Mouse (Mus musculus): Measurements from ENCODE around the gene Tmem100. TPM values are rescaled to one million over a fixed set of nuclear protein-coding genes. Genes with fewer than 3 reads are reported as not detected.
A peak's percentile ranks its signal among the peaks of the same experiment; 100 is the strongest.

The Tmem100 gene
- polyA plus RNA-seq (2014; fragmentation: Nextera tagmentation; extraction: Ambion mirVana) = 5.9 and 8.7 TPM in 2 replicates

GRCm38 (mm10) chr11:90029841-90030398 lies at the start of gene Tmem100:
TSS of gene Tmem100 (plus strand) at chr11:90030348.
- peak within 1 kb of the TSS; percentile 28 for H3K4me3 ChIP-seq (replicated peaks; ENCODE audit: low read depth, low read length)
- H3K27ac ChIP-seq (replicated peaks; ENCODE audit: low read depth, low read length) = no peak within 1 kb of the TSS
- no peaks in the 10 kb centered on the region for H3K9me3 ChIP-seq (ENCODE audit: control insufficient read depth, low read length)
- H3K4me2 ChIP-seq (ENCODE audit: low read length) = peak within 1 kb of the TSS; percentile 55
- H3K36me3 ChIP-seq (ENCODE audit: control insufficient read depth, insufficient read depth, low read length) = no peaks in the 10 kb centered on the region
- H3K9ac ChIP-seq (replicated peaks; ENCODE audit: low read length) = peak within 1 kb of the TSS; percentile 14; the same call in 1 of the 2 replicates
- 0 out of 2 replicates have a peak, but pooled peaks cover 6% of the 10 kb centered on the region for H3K4me1 ChIP-seq (ENCODE audit: control insufficient read depth, insufficient read depth, low read length)
- ATAC-seq (ENCODE audit: low FRiP score, low TSS enrichment) = no peak
- 61% methylated on average over 13 of the region's 13 CpGs for WGBS
- DNase-seq = no peak
- peaks cover 3% of the 10 kb centered on the region; the same call in 1 of the 2 replicates for H3K27me3 ChIP-seq (ENCODE audit: control insufficient read depth, insufficient read depth, low read length)

- peaks cover 11% of the 10 kb centered on the region for H3K4me1 ChIP-seq (ENCODE audit: control insufficient read depth, insufficient read depth, low read length)
- no peak overlapping the region for H3K27ac ChIP-seq (replicated peaks; ENCODE audit: low read depth, low read length)
- H3K36me3 ChIP-seq (ENCODE audit: control insufficient read depth, insufficient read depth, low read length) = no peaks in the 10 kb centered on the region
- ATAC-seq (ENCODE audit: low FRiP score, low TSS enrichment) (no peak), DNase-seq (no peak)
- no peak overlapping the region for H3K4me3 ChIP-seq (replicated peaks; ENCODE audit: low read depth, low read length)
- no peaks in the 10 kb centered on the region for H3K27me3 ChIP-seq (ENCODE audit: control insufficient read depth, insufficient read depth, low read length)
- H3K9ac ChIP-seq (replicated peaks; ENCODE audit: low read length) = no peak overlapping the region
- H3K4me2 ChIP-seq (ENCODE audit: low read length) = no peak overlapping the region
- no peaks in the 10 kb centered on the region for H3K9me3 ChIP-seq (ENCODE audit: control insufficient read depth, low read length)
- 78% methylated on average over 2 of the region's 2 CpGs for WGBS
These were observed 47.2 kb upstream of the Tmem100 start for GRCm38 (mm10) chr11:89982918-89983317.

- no peaks in the 10 kb centered on the region for H3K27me3 ChIP-seq (ENCODE audit: control insufficient read depth, insufficient read depth, low read length)
- no peaks in the 10 kb centered on the region for H3K36me3 ChIP-seq (ENCODE audit: control insufficient read depth, insufficient read depth, low read length)
- H3K4me1 ChIP-seq (ENCODE audit: control insufficient read depth, insufficient read depth, low read length) = no peaks in the 10 kb centered on the region
- DNase-seq = no peak
- no peak overlapping the region for H3K4me2 ChIP-seq (ENCODE audit: low read length)
- H3K4me3 ChIP-seq (replicated peaks; ENCODE audit: low read depth, low read length) = no peak overlapping the region
- H3K9ac ChIP-seq (replicated peaks; ENCODE audit: low read length) = no peak overlapping the region
- H3K9me3 ChIP-seq (ENCODE audit: control insufficient read depth, low read length) = no peaks in the 10 kb centered on the region
- H3K27ac ChIP-seq (replicated peaks; ENCODE audit: low read depth, low read length) = no peak overlapping the region
- no peak for ATAC-seq (ENCODE audit: low FRiP score, low TSS enrichment)
- WGBS = 92% methylated on average over 5 of the region's 5 CpGs
These were observed 45.7 kb upstream of the Tmem100 start for GRCm38 (mm10) chr11:89984436-89984835.

GRCm38 (mm10) chr11:89985200-89986187 lies 44.7 kb upstream of the Tmem100 start:
- no peak for ATAC-seq (ENCODE audit: low FRiP score, low TSS enrichment)
- H3K4me3 ChIP-seq (replicated peaks; ENCODE audit: low read depth, low read length) = no peak overlapping the region
- no peak for DNase-seq
- H3K4me2 ChIP-seq (ENCODE audit: low read length) = no peak overlapping the region
- H3K9ac ChIP-seq (replicated peaks; ENCODE audit: low read length) = no peak overlapping the region
- H3K36me3 ChIP-seq (ENCODE audit: control insufficient read depth, insufficient read depth, low read length) = no peaks in the 10 kb centered on the region
- 25% methylated on average over 10 of the region's 10 CpGs for WGBS
- H3K27ac ChIP-seq (replicated peaks; ENCODE audit: low read depth, low read length) = no peak overlapping the region
- no peaks in the 10 kb centered on the region for H3K4me1 ChIP-seq (ENCODE audit: control insufficient read depth, insufficient read depth, low read length)
- H3K9me3 ChIP-seq (ENCODE audit: control insufficient read depth, low read length) = no peaks in the 10 kb centered on the region
- H3K27me3 ChIP-seq (ENCODE audit: control insufficient read depth, insufficient read depth, low read length) = no peaks in the 10 kb centered on the region

GRCm38 (mm10) chr11:89986516-89986915 lies 43.6 kb upstream of the Tmem100 start:
- no peaks in the 10 kb centered on the region for H3K4me1 ChIP-seq (ENCODE audit: control insufficient read depth, insufficient read depth, low read length)
- no peak overlapping the region for H3K4me2 ChIP-seq (ENCODE audit: low read length)
- no peaks in the 10 kb centered on the region for H3K27me3 ChIP-seq (ENCODE audit: control insufficient read depth, insufficient read depth, low read length)
- H3K36me3 ChIP-seq (ENCODE audit: control insufficient read depth, insufficient read depth, low read length) = no peaks in the 10 kb centered on the region
- no peak overlapping the region for H3K9ac ChIP-seq (replicated peaks; ENCODE audit: low read length)
- ATAC-seq (ENCODE audit: low FRiP score, low TSS enrichment) (no peak), DNase-seq (no peak)
- H3K27ac ChIP-seq (replicated peaks; ENCODE audit: low read depth, low read length) = no peak overlapping the region
- no peak overlapping the region for H3K4me3 ChIP-seq (replicated peaks; ENCODE audit: low read depth, low read length)
- 86% methylated on average over 8 of the region's 8 CpGs for WGBS
- no peaks in the 10 kb centered on the region for H3K9me3 ChIP-seq (ENCODE audit: control insufficient read depth, low read length)

- peak; percentile 31; the same call in 1 of the 2 replicates for ATAC-seq (ENCODE audit: low FRiP score, low TSS enrichment)
- no peak overlapping the region for H3K4me2 ChIP-seq (ENCODE audit: low read length)
- no peaks in the 10 kb centered on the region for H3K9me3 ChIP-seq (ENCODE audit: control insufficient read depth, low read length)
- H3K36me3 ChIP-seq (ENCODE audit: control insufficient read depth, insufficient read depth, low read length) = no peaks in the 10 kb centered on the region
- H3K27ac ChIP-seq (replicated peaks; ENCODE audit: low read depth, low read length) = no peak overlapping the region
- DNase-seq = peak; percentile 91
- no peaks in the 10 kb centered on the region for H3K27me3 ChIP-seq (ENCODE audit: control insufficient read depth, insufficient read depth, low read length)
- no peaks in the 10 kb centered on the region for H3K4me1 ChIP-seq (ENCODE audit: control insufficient read depth, insufficient read depth, low read length)
- H3K4me3 ChIP-seq (replicated peaks; ENCODE audit: low read depth, low read length) = no peak overlapping the region
- 21% methylated on average over 8 of the region's 8 CpGs for WGBS
- H3K9ac ChIP-seq (replicated peaks; ENCODE audit: low read length) = no peak overlapping the region
These were observed 41.1 kb upstream of the Tmem100 start for GRCm38 (mm10) chr11:89988936-89989589.

- H3K27me3 ChIP-seq (ENCODE audit: control insufficient read depth, insufficient read depth, low read length) = no peaks in the 10 kb centered on the region
- no peaks in the 10 kb centered on the region for H3K36me3 ChIP-seq (ENCODE audit: control insufficient read depth, insufficient read depth, low read length)
- H3K4me2 ChIP-seq (ENCODE audit: low read length) = no peak overlapping the region
- no peak overlapping the region for H3K4me3 ChIP-seq (replicated peaks; ENCODE audit: low read depth, low read length)
- ATAC-seq (ENCODE audit: low FRiP score, low TSS enrichment) (no peak), DNase-seq (no peak)
- no peak overlapping the region for H3K9ac ChIP-seq (replicated peaks; ENCODE audit: low read length)
- H3K27ac ChIP-seq (replicated peaks; ENCODE audit: low read depth, low read length) = no peak overlapping the region
- no peaks in the 10 kb centered on the region for H3K4me1 ChIP-seq (ENCODE audit: control insufficient read depth, insufficient read depth, low read length)
- no peaks in the 10 kb centered on the region for H3K9me3 ChIP-seq (ENCODE audit: control insufficient read depth, low read length)
These were observed 38.5 kb upstream of the Tmem100 start for GRCm38 (mm10) chr11:89991661-89992060.

- DNase-seq = no peak
- no peak overlapping the region for H3K9ac ChIP-seq (replicated peaks; ENCODE audit: low read length)
- WGBS = 85% methylated on average over 2 of the region's 2 CpGs
These were observed 35.4 kb upstream of the Tmem100 start for GRCm38 (mm10) chr11:89994706-89995105.

More at GRCm38 (mm10) chr11:89994706-89995105, 35.4 kb upstream of the Tmem100 start:
- ATAC-seq (ENCODE audit: low FRiP score, low TSS enrichment) = no peak
- H3K4me3 ChIP-seq (replicated peaks; ENCODE audit: low read depth, low read length) = no peak overlapping the region
- no peak overlapping the region for H3K4me2 ChIP-seq (ENCODE audit: low read length)
- no peaks in the 10 kb centered on the region for H3K27me3 ChIP-seq (ENCODE audit: control insufficient read depth, insufficient read depth, low read length)
- no peaks in the 10 kb centered on the region for H3K4me1 ChIP-seq (ENCODE audit: control insufficient read depth, insufficient read depth, low read length)
- no peak overlapping the region for H3K27ac ChIP-seq (replicated peaks; ENCODE audit: low read depth, low read length)
- no peaks in the 10 kb centered on the region for H3K36me3 ChIP-seq (ENCODE audit: control insufficient read depth, insufficient read depth, low read length)
- H3K9me3 ChIP-seq (ENCODE audit: control insufficient read depth, low read length) = no peaks in the 10 kb centered on the region

Measured in midbrain, embryonic 14.5 days (tissue).